Comparison of ENCODE assay signal across 8 mouse cellular contexts in genomic region chr4:32984242-32984641, GRCm38 (mm10). TPM values are rescaled to one million over a fixed set of nuclear protein-coding genes. Genes with fewer than 3 reads are reported as not detected.
DNase-seq lines count a peak whose midpoint lies in the region; ATAC-seq and TF ChIP-seq lines count a peak whose summit lies in the region.

No protein-coding gene starts in this region.

- H3K4me2 ChIP-seq in midbrain, embryonic 15.5 days = peak overlapping the region; percentile 71

- peaks cover 7% of the 10 kb centered on the region; the same call in 1 of the 2 replicates for H3K27me3 ChIP-seq in spleen, adult 2 months (ENCODE audit: control insufficient read depth, insufficient read depth, low read length)
- H3K27me3 ChIP-seq in midbrain, embryonic 15.5 days (replicated peaks) = no peaks in the 10 kb centered on the region

- no peak for TF ChIP-seq CTCF in spleen, adult 2 months (IDR thresholded peaks at IDR 0.05; ENCODE audit: extremely low read depth, insufficient read depth, insufficient read length, insufficient replicate concordance)

- 3% methylated on average over 13 of the region's 13 CpGs for WGBS in spleen, adult 2 months
- under 1% methylated on average over 13 of the region's 13 CpGs for WGBS in midbrain, embryonic 15.5 days

- no peak overlapping the region for H3K27ac ChIP-seq in spleen, adult 2 months (ENCODE audit: insufficient read depth, low read length)
- peak overlapping the region; percentile 86 for H3K27ac ChIP-seq in midbrain, embryonic 15.5 days

- ATAC-seq in midbrain, embryonic 15.5 days (replicated peaks) = no peak
- ATAC-seq in activated CD4-positive, CD25-positive, alpha-beta regulatory T cell, adult 4 months = no peak

- no peaks in the 10 kb centered on the region for H3K9me3 ChIP-seq in midbrain, embryonic 15.5 days

- H3K36me3 ChIP-seq in spleen, adult 2 months (ENCODE audit: control insufficient read depth, insufficient read depth, low read length) = no peaks in the 10 kb centered on the region
- H3K36me3 ChIP-seq in midbrain, embryonic 15.5 days (replicated peaks) = no peaks in the 10 kb centered on the region

- peak overlapping the region; percentile 78 for H3K9ac ChIP-seq in midbrain, embryonic 15.5 days

- no peak for TF ChIP-seq POLR2A in spleen, adult 2 months (IDR thresholded peaks at IDR 0.05; ENCODE audit: low read depth, low read length)

- peaks cover 11% of the 10 kb centered on the region for H3K4me1 ChIP-seq in spleen, adult 2 months (ENCODE audit: control insufficient read depth, insufficient read depth, insufficient read length)
- H3K4me1 ChIP-seq in midbrain, embryonic 15.5 days = peaks cover 24% of the 10 kb centered on the region

- peak; percentile 18 to 42 for DNase-seq in cerebellum, postnatal 10 days
- DNase-seq in cerebellum, postnatal 4 days (ENCODE audit: low spot score in 2 of 2) = no peak
- DNase-seq in spleen, adult 2 months (ENCODE audit: low read depth in 1 of 2, low spot score in 2 of 2) = no peak
- DNase-seq in spleen, postnatal 36 days (ENCODE audit: low spot score in 2 of 2) = no peak
- DNase-seq in hindlimb bud, embryonic 11.5 days (ENCODE audit: extremely low spot score, low read depth, low spot score) = peak; percentile 42
- no peak for DNase-seq in spleen, adult 12 weeks (ENCODE audit: low spot score)

- H3K4me3 ChIP-seq in spleen, adult 2 months (ENCODE audit: extremely low read depth, insufficient read depth, insufficient read length) = 0 out of 2 replicates have a peak overlapping the region, but pooled peaks have one; percentile 15
- H3K4me3 ChIP-seq in midbrain, embryonic 15.5 days = peak overlapping the region; percentile 68

RNA-seq across cellular contexts. Expression of gene Rragd, which starts 1.4 kb away (rescaled TPM):
- polyA plus RNA-seq in spleen, adult 2 months (2012; rRNA removed) = 1.0 and 1.3 TPM in 2 replicates
- polyA plus RNA-seq in midbrain, embryonic 15.5 days (2015; fragmentation: Nextera tagmentation; extraction: Ambion mirVana) = 31.3 and 32.2 TPM in 2 replicates
- 1 to 10 TPM; 4.2 to 4.3 TPM for polyA plus RNA-seq in activated CD4-positive, CD25-positive, alpha-beta regulatory T cell, adult 4 months (2017; shearing (Covaris generic))

RNA-seq across cellular contexts. Expression of gene Ankrd6, which starts 33.6 kb away (rescaled TPM):
- 0.21 and 0.32 TPM in 2 replicates for polyA plus RNA-seq in spleen, adult 2 months (2012; rRNA removed)
- 32.2 and 32.4 TPM in 2 replicates for polyA plus RNA-seq in midbrain, embryonic 15.5 days (2015; fragmentation: Nextera tagmentation; extraction: Ambion mirVana)
- polyA plus RNA-seq in activated CD4-positive, CD25-positive, alpha-beta regulatory T cell, adult 4 months (2017; shearing (Covaris generic)) = 1 to 10 TPM in 1 of 2 experiments, under 1 TPM in 1; 0.99 to 1.4 TPM

RNA-seq across cellular contexts. Expression of gene Ube2j1, which starts 47.0 kb away (rescaled TPM):
- polyA plus RNA-seq in spleen, adult 2 months (2012; rRNA removed) = 15.0 and 16.3 TPM in 2 replicates
- 58.1 and 60.6 TPM in 2 replicates for polyA plus RNA-seq in midbrain, embryonic 15.5 days (2015; fragmentation: Nextera tagmentation; extraction: Ambion mirVana)
- polyA plus RNA-seq in activated CD4-positive, CD25-positive, alpha-beta regulatory T cell, adult 4 months (2017; shearing (Covaris generic)) = 10 to 100 TPM; 41.9 to 42.7 TPM

Comparison
In these comparisons a context has a peak if more than half of its experiments do, and no peak if none do; other contexts are left out.
1. DNase-seq: peak in cerebellum, postnatal 10 days (2 of 2) and hindlimb bud, embryonic 11.5 days (single experiment); none in cerebellum, postnatal 4 days (0 of 2), spleen, adult 2 months (0 of 2), spleen, postnatal 36 days (0 of 2) and spleen, adult 12 weeks (single experiment).
2. RNA of gene Ankrd6, which starts 33.6 kb away (polyA plus RNA-seq): 32.2 to 32.4 TPM in midbrain, embryonic 15.5 days; 0.99 to 1.4 TPM in activated CD4-positive, CD25-positive, alpha-beta regulatory T cell, adult 4 months and 0.21 to 0.32 TPM in spleen, adult 2 months; every median in the first group is over 10 times any median in the second.